Mouse (Mus musculus) heart, embryonic 11.5 days (tissue): Measurements from ENCODE around the gene Wdr93. TPM values are rescaled to one million over a fixed set of nuclear protein-coding genes. Genes with fewer than 3 reads are reported as not detected.

ENCODE experiments used
- ATAC-seq: fragments of 200-750 bp; cut with Nextera tagmentation; replicated peaks from 2 replicates; pipeline ENCODE4 v1.8.0; 2017; ENCODE audit warnings: moderate library complexity; ENCODE audit not compliant: insufficient number of reproducible peaks, low FRiP score, low TSS enrichment
- H3K27ac ChIP-seq: fragments of 300-500 bp; sonication (generic); 2 replicates; pipeline ENCODE4 v1.5.1; 2014; ENCODE audit warnings: mild to moderate bottlenecking, low read depth, low read length
- H3K27me3 ChIP-seq: fragments of 300-500 bp; sonication (generic); 2 replicates; pipeline ENCODE4 v1.6.1; 2014; ENCODE audit warnings: mild to moderate bottlenecking, low read length, mixed read lengths; ENCODE audit not compliant: control insufficient read depth, insufficient read depth
- H3K36me3 ChIP-seq: fragments of 300-500 bp; sonication (generic); 2 replicates; pipeline ENCODE4 v1.6.1; 2014; ENCODE audit warnings: mild to moderate bottlenecking, low read length, moderate library complexity, mixed read lengths; ENCODE audit not compliant: control insufficient read depth, insufficient read depth
- H3K4me1 ChIP-seq: fragments of 300-500 bp; sonication (generic); 2 replicates; pipeline ENCODE4 v1.6.1; 2014; ENCODE audit warnings: low read length; ENCODE audit not compliant: control insufficient read depth, insufficient read depth
- H3K4me2 ChIP-seq: fragments of 300-500 bp; sonication (generic); 2 replicates; pipeline ENCODE4 v1.6.1; 2014; ENCODE audit warnings: mild to moderate bottlenecking, moderate library complexity
- H3K4me3 ChIP-seq: fragments of 300-500 bp; sonication (generic); 2 replicates; pipeline ENCODE4 v1.5.1; 2014; ENCODE audit warnings: low read depth, low read length
- H3K9ac ChIP-seq: fragments of 300-500 bp; sonication (generic); 2 replicates; pipeline ENCODE4 v1.6.1; 2014; ENCODE audit warnings: mild to moderate bottlenecking, low read depth, low read length, moderate library complexity
- H3K9me3 ChIP-seq: fragments of 300-500 bp; sonication (generic); replicated peaks from 2 replicates; pipeline ENCODE4 v1.6.1; 2016; ENCODE audit warnings: low read length; ENCODE audit not compliant: control insufficient read depth
- WGBS: fragments of 180-500 bp; shearing (Covaris S2); extraction: QIAGEN DNeasy Blood & Tissue Kit; methylation state at CpG from one replicate; pipeline ENCODE4 v1.1.7; 2014; ENCODE audit not compliant: insufficient replicate concordance; 5-methylcytosine and 5-hydroxymethylcytosine counted together
- polyA plus RNA-seq: library from polyadenylated mRNA; unstranded; fragments of >200 nt; fragmentation: Nextera tagmentation; extraction: Ambion mirVana; gene quantifications from 2 replicates; pipeline ENCODE4 v1.2.1, GENCODE M21; 2014

Gene Wdr93
- polyA plus RNA-seq, 1 experiment from 2014 or later, result 6.6 TPM

DNA sequence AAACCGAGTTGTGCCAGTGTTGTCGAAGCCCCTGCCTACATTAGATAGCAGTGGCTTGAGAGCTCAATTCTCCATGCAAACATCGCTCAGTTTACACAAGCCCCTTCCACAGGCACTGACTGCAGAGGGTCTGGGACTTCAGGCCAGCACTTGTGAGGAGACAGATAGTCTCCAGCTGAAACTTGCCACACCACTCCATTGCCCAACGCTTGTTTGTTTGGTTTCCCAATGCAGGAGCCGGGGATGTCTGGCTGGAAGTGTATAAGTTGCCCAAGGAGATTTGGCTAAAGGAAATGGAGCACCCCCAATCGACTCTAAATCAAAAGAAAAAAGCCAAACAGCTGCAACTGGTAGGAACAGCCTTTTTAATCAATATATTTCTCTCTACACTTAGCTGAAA is 15.2 kb downstream of the Wdr93 start:
- Histone ChIP-seq H3K4me3 (no peak overlapping the region), H3K4me1 (no peaks in the 10 kb centered on the region), H3K27ac (no peak overlapping the region), H3K27me3 (no peaks in the 10 kb centered on the region), H3K36me3 (no peaks in the 10 kb centered on the region), H3K9ac (no peak overlapping the region), H3K4me2 (no peak overlapping the region), H3K9me3 (no peaks in the 10 kb centered on the region)
- WGBS, result 57% methylated on average over 6 of the region's 6 CpGs
- no peak for ATAC-seq

GRCm38 (mm10) chr7:79759766-79760165 is 16.8 kb downstream of the Wdr93 start:
- Histone ChIP-seq H3K27me3 (no peaks in the 10 kb centered on the region), H3K4me3 (no peak overlapping the region), H3K9ac (no peak overlapping the region), H3K4me2 (no peak overlapping the region), H3K4me1 (no peaks in the 10 kb centered on the region), H3K27ac (no peak overlapping the region), H3K36me3 (no peaks in the 10 kb centered on the region), H3K9me3 (no peaks in the 10 kb centered on the region)
- no peak for ATAC-seq

- no peak for ATAC-seq
- Histone ChIP-seq H3K4me3 (no peak overlapping the region), H3K9me3 (no peaks in the 10 kb centered on the region), H3K27me3 (no peaks in the 10 kb centered on the region), H3K36me3 (no peaks in the 10 kb centered on the region), H3K9ac (no peak overlapping the region), H3K4me1 (no peaks in the 10 kb centered on the region), H3K27ac (no peak overlapping the region), H3K4me2 (no peak overlapping the region)
- 67% methylated on average over 5 of the region's 5 CpGs for WGBS
Observed at GRCm38 (mm10) chr7:79761124-79761876, 18.3 kb downstream of the Wdr93 start.

GRCm38 (mm10) chr7:79762106-79762505 is 19.1 kb downstream of the Wdr93 start:
- H3K9me3 ChIP-seq, result no peaks in the 10 kb centered on the region
- H3K9ac ChIP-seq, result no peak overlapping the region
- H3K4me2 ChIP-seq, result no peak overlapping the region
- no peak overlapping the region for H3K27ac ChIP-seq
- WGBS, result 71% methylated on average over 8 of the region's 8 CpGs
- H3K4me1 ChIP-seq, result no peaks in the 10 kb centered on the region
- H3K27me3 ChIP-seq, result no peaks in the 10 kb centered on the region
- no peaks in the 10 kb centered on the region for H3K36me3 ChIP-seq
- no peak for ATAC-seq
- H3K4me3 ChIP-seq, result no peak overlapping the region

DNA sequence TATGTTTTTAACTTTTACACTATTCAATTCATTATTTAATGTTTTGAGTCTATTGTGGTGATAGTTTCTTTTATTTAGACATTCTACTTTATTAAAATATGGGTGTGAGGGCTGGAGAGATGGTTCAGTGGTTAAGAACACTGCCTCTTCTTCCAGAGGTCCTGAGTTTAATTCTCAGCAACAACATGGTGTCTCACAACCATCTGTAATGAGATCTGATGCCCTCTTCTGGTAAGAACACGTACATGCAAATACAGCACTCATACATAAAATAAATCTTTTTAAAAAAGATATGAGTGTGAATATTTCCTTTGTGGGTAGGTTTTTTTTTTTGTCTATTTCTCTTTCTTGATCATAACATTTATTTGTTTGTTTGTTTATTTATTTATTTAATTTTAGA is 23.0 kb downstream of the Wdr93 start:
- no peaks in the 10 kb centered on the region for H3K27me3 ChIP-seq
- H3K4me2 ChIP-seq, result no peak overlapping the region
- H3K36me3 ChIP-seq, result no peaks in the 10 kb centered on the region
- peaks cover 2% of the 10 kb centered on the region for H3K4me1 ChIP-seq
- H3K27ac ChIP-seq, result no peak overlapping the region
- no peak for ATAC-seq
- H3K9ac ChIP-seq, result no peak overlapping the region
- H3K9me3 ChIP-seq, result no peaks in the 10 kb centered on the region
- H3K4me3 ChIP-seq, result no peak overlapping the region
- WGBS, result 46% methylated on average over 1 of the region's 1 CpGs

- WGBS, result 75% methylated on average over 3 of the region's 3 CpGs
- H3K27ac ChIP-seq, result no peak overlapping the region
- H3K9ac ChIP-seq, result no peak overlapping the region
- no peaks in the 10 kb centered on the region for H3K27me3 ChIP-seq
- no peak overlapping the region for H3K4me3 ChIP-seq
- peaks cover 12% of the 10 kb centered on the region for H3K4me1 ChIP-seq
- H3K36me3 ChIP-seq, result no peaks in the 10 kb centered on the region
- no peak for ATAC-seq
- H3K9me3 ChIP-seq, result no peaks in the 10 kb centered on the region
- H3K4me2 ChIP-seq, result no peak overlapping the region
Observed at GRCm38 (mm10) chr7:79769664-79770063, 26.7 kb downstream of the Wdr93 start.

DNA sequence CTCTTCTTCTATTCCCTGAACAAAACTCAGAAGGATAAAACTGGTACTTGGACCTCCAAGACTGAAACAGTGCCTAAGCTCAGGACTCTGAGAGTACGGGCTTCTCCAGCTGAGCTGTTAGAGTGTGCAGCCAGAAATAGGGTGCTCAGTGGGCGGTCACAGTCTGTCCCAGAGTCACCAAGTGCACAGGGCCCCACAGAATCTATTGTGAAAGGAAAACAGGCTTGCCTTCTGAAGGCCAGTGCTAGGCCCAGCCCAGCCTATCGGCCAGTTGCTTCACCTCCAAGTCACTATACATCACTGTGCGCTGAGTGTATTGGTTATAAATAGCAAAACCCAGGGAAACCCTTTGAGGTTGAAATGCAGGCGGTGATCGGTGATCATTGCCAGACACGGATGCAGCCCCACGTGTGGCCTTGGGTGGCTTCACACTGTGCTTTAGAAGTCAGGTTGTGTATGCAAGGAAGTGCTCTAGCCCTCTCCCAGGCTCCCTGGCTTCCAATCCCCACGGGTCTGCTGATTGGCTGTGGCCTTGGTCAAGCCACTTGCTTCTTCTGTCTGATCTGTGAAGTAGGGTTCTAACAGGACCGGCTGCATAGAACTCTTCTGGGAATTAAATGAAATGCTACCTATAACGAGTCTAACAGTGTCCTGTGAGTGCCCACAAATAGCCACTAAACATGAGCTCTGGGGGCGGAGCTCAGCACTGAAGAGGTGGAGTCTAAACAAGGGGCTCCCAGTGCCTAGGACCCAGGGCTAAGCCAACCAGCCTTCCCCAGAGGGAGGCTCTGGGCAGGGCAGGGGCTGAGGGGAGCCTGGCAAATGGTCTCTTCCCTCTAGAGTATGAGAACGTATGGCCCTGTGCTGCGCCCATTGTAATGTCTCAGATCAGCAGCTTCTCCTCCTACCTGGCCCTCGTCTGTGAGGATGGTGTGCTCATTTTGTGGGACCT is 28.9 kb downstream of the Wdr93 start:
- Histone ChIP-seq H3K27ac (peak overlapping the region; percentile 77), H3K9me3 (no peaks in the 10 kb centered on the region), H3K4me2 (peak overlapping the region; percentile 21; the same call in 1 of the 2 replicates), H3K27me3 (no peaks in the 10 kb centered on the region), H3K9ac (peak overlapping the region; percentile 28), H3K4me1 (peaks cover 12% of the 10 kb centered on the region), H3K36me3 (no peaks in the 10 kb centered on the region), H3K4me3 (no peak overlapping the region)
- WGBS, result 33% methylated on average over 15 of the region's 15 CpGs
- ATAC-seq, result peak; percentile 60

GRCm38 (mm10) chr7:79780647-79781626 is 38.0 kb downstream of the Wdr93 start:
- Histone ChIP-seq H3K36me3 (no peaks in the 10 kb centered on the region), H3K27ac (no peak overlapping the region), H3K4me2 (peak overlapping the region; percentile 66), H3K27me3 (no peaks in the 10 kb centered on the region), H3K9ac (peak overlapping the region; percentile 62), H3K9me3 (no peaks in the 10 kb centered on the region), H3K4me1 (peaks cover 7% of the 10 kb centered on the region), H3K4me3 (peak overlapping the region; percentile 29)
- 23% methylated on average over 16 of the region's 16 CpGs for WGBS
- no peak for ATAC-seq
